Mouse (Mus musculus): ENCODE results near the gene Purb. TPM values are rescaled to one million over a fixed set of nuclear protein-coding genes. Genes with fewer than 3 reads are reported as not detected.
"Not testable (repeated sequence)": the region's sequence is repeated elsewhere in the genome, so short reads cannot be mapped to it uniquely, and the experiment has no call there.

The Purb gene
- polyA plus RNA-seq, 1 experiment from 2014 or later = 29.2 TPM

DNA sequence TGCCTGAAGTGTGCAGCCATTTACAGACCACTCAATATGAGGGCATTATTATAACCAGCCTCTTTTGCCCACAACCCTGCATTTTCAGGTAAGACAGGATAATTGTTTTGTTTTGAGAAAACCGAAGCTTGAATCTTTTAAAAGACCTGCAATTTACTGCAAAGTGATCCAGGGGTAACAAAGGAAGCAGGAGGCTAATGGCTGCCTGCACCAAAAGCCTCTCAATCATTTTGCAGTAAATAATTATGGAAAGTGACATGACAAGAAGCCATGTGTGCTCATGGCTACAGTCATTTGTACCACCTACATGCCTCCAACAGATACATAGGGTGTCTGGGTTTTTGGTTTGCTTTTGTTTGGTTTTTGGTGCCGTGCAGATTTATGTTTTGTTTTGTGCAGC lies 4.7 kb downstream of the Purb start:
- no peaks in the 10 kb centered on the region for H3K27me3 ChIP-seq (replicated peaks; ENCODE audit: control insufficient read depth, insufficient read depth, low read length)
- H3K9me3 ChIP-seq (ENCODE audit: control insufficient read depth, low read length) = no peaks in the 10 kb centered on the region
- peaks cover 29% of the 10 kb centered on the region for H3K36me3 ChIP-seq (ENCODE audit: control insufficient read depth, insufficient read depth, low read length)
- no peak for ATAC-seq (ENCODE audit: low read depth)
- DNase-seq (ENCODE audit: low spot score) = no peak
- no peak overlapping the region for H3K27ac ChIP-seq (replicated peaks; ENCODE audit: low read depth, low read length)
- H3K4me2 ChIP-seq (ENCODE audit: low read depth, low read length) = peak overlapping the region; percentile 90
- H3K4me3 ChIP-seq (ENCODE audit: low read depth, low read length) = peak overlapping the region; percentile 97
- peaks cover 45% of the 10 kb centered on the region for H3K4me1 ChIP-seq (ENCODE audit: control insufficient read depth, insufficient read depth, low read length)
- 47% methylated on average over 2 of the region's 2 CpGs for WGBS
- no peak overlapping the region for H3K9ac ChIP-seq (ENCODE audit: low read depth, low read length)

DNA sequence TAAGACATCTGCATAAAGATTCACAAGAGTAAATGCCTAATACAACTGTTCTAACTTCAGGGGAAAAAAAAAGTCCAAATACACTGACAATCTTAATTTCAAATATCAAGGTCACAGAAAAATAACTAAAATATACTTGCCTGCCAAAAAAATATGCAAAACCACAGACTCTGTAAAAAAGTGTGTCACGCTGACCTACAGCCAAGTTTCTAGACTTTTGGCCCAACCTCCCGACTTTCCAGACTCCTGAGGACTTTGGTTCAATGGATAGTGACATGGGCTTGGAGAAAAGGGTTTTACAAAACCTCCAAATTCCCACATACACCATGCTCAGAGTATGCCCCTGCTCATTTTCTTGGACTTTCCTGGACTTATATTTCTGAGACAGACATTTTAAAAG lies 7.2 kb downstream of the Purb start:
- DNase-seq (ENCODE audit: low spot score) (no peak), ATAC-seq (ENCODE audit: low read depth) (no peak)
- 63% methylated on average over 2 of the region's 2 CpGs for WGBS

DNA sequence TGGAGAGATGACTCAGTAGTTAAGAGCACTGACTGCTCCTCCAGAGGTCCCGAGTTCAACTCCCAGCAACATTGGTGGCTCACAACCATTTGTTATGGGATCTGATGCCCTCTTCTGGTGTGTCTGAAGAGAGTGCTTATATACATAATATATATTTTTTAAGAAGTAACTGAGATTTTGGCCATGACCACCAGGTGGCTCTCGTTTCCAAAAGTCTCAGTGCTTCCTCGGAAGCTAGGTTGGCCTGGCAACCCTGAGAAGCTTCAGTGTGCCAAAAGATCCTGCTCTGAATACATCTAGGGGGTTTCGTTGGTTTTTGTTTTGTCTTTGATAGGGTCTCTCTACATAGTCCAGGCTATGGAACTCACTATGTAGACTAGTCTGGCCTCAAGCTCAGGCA lies 10.6 kb downstream of the Purb start:
- peak; percentile 90 for DNase-seq (ENCODE audit: low spot score)
- peak; percentile 57; the same call in 1 of the 2 replicates for ATAC-seq (ENCODE audit: low read depth)

More for the DNA sequence above, 7.2 kb downstream of the Purb start:
- no peak overlapping the region for H3K4me3 ChIP-seq (ENCODE audit: low read depth, low read length)
- 0 out of 2 replicates have a peak overlapping the region, but pooled peaks have one; percentile 4 for H3K4me2 ChIP-seq (ENCODE audit: low read depth, low read length)
- peaks cover 35% of the 10 kb centered on the region for H3K4me1 ChIP-seq (ENCODE audit: control insufficient read depth, insufficient read depth, low read length)
- no peaks in the 10 kb centered on the region for H3K27me3 ChIP-seq (replicated peaks; ENCODE audit: control insufficient read depth, insufficient read depth, low read length)
- H3K9ac ChIP-seq (ENCODE audit: low read depth, low read length) = no peak overlapping the region
- no peaks in the 10 kb centered on the region for H3K9me3 ChIP-seq (ENCODE audit: control insufficient read depth, low read length)
- no peak overlapping the region for H3K27ac ChIP-seq (replicated peaks; ENCODE audit: low read depth, low read length)
- peaks cover 36% of the 10 kb centered on the region for H3K36me3 ChIP-seq (ENCODE audit: control insufficient read depth, insufficient read depth, low read length)

DNA sequence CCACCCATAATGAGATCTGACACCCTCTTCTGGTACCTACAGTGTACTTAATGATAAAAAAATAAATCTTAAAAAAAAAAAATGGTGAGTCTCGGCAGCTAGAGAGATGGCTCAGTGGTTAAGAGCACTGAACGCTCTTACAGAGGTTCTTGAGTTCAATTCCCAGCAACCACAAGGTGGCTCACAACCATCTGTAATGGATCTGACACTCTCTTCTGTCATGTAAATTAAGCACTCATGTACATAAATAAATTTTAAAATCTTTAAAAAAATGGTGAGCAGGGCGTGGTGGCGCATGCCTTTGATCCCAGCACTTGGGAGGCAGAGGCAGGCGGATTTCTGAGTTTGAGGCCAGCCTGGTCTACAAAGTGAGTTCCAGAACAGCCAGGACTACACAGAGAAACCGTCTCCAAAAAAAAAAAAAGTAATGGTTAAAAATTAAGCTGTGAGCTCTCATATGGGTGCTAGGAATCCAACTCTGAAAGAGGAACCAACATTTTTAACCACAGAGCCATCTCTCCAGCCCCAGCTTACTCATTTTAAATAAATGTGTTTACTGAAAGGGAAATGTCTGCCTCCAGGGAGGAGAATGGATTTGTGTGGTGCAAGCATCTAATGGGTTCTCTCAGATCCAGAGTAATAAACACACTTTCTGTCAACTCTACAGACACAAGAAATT lies 12.4 kb downstream of the Purb start:
- Histone ChIP-seq H3K4me2 (ENCODE audit: low read depth, low read length) (no peak overlapping the region), H3K4me1 (ENCODE audit: control insufficient read depth, insufficient read depth, low read length) (no peaks in the 10 kb centered on the region), H3K9me3 (ENCODE audit: control insufficient read depth, low read length) (no peaks in the 10 kb centered on the region), H3K4me3 (ENCODE audit: low read depth, low read length) (no peak overlapping the region), H3K9ac (ENCODE audit: low read depth, low read length) (no peak overlapping the region), H3K36me3 (ENCODE audit: control insufficient read depth, insufficient read depth, low read length) (peaks cover 20% of the 10 kb centered on the region), H3K27me3 (replicated peaks; ENCODE audit: control insufficient read depth, insufficient read depth, low read length) (no peaks in the 10 kb centered on the region), H3K27ac (replicated peaks; ENCODE audit: low read depth, low read length) (no peak overlapping the region)
- ATAC-seq (ENCODE audit: low read depth) (no peak), DNase-seq (ENCODE audit: low spot score) (no peak)
- WGBS = 93% methylated on average over 6 of the region's 6 CpGs

More for the DNA sequence above, 10.6 kb downstream of the Purb start:
- no peaks in the 10 kb centered on the region for H3K27me3 ChIP-seq (replicated peaks; ENCODE audit: control insufficient read depth, insufficient read depth, low read length)
- no peak overlapping the region for H3K4me2 ChIP-seq (ENCODE audit: low read depth, low read length)
- WGBS = 33% methylated on average over 4 of the region's 4 CpGs
- H3K27ac ChIP-seq (replicated peaks; ENCODE audit: low read depth, low read length) = no peak overlapping the region
- H3K4me3 ChIP-seq (ENCODE audit: low read depth, low read length) = no peak overlapping the region
- no peak overlapping the region for H3K9ac ChIP-seq (ENCODE audit: low read depth, low read length)
- peaks cover 24% of the 10 kb centered on the region for H3K36me3 ChIP-seq (ENCODE audit: control insufficient read depth, insufficient read depth, low read length)
- H3K4me1 ChIP-seq (ENCODE audit: control insufficient read depth, insufficient read depth, low read length) = peaks cover 7% of the 10 kb centered on the region
- H3K9me3 ChIP-seq (ENCODE audit: control insufficient read depth, low read length) = no peaks in the 10 kb centered on the region

DNA sequence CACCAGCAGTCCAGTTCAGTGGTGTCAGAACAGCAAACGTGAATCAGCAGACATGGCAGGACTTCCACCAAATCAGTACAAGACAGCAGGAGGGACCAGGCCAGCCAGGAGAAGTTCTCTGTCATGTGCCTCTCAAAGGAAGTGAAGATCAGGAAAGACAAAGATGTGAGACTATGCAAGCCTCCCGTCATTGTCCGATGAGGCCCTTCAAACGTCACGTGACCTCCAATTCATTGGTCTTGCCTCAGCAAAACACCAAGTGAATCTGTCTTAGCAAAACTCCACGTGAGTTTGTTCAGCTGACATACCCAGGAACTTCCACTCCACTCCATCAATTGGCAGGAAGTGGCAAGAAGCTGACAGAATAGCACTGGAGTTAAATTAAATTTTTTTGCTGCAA lies 19.6 kb downstream of the Purb start:
- no peaks in the 10 kb centered on the region for H3K27me3 ChIP-seq (replicated peaks; ENCODE audit: control insufficient read depth, insufficient read depth, low read length)
- H3K9ac ChIP-seq (ENCODE audit: low read depth, low read length) = no peak overlapping the region
- no peaks in the 10 kb centered on the region for H3K36me3 ChIP-seq (ENCODE audit: control insufficient read depth, insufficient read depth, low read length)
- ATAC-seq (ENCODE audit: low read depth) (no peak), DNase-seq (ENCODE audit: low spot score) (no peak)
- H3K9me3 ChIP-seq (ENCODE audit: control insufficient read depth, low read length) = no peaks in the 10 kb centered on the region; the same call in 1 of the 2 replicates
- no peak overlapping the region for H3K4me2 ChIP-seq (ENCODE audit: low read depth, low read length)
- no peak overlapping the region for H3K4me3 ChIP-seq (ENCODE audit: low read depth, low read length)
- no peaks in the 10 kb centered on the region for H3K4me1 ChIP-seq (ENCODE audit: control insufficient read depth, insufficient read depth, low read length)
- H3K27ac ChIP-seq (replicated peaks; ENCODE audit: low read depth, low read length) = no peak overlapping the region
- WGBS = 83% methylated on average over 6 of the region's 6 CpGs

DNA sequence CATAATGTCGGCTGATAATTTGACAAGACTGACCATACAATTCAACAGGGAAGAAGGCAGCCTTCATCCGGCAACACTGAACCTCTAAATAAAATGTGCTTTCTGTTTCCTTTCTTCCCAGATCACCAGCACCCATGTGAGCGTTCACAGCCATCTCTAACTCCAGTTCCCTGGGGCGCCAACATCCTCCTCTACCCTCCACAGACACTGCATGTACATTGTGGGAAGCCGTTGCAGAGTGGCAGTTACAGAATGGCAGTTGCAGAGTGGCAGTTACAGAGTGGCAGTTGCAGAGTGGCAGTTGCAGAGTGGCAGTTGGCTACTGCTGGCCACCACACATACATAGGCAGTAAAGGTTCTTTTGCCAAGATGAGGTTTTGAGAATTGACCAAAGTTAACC lies 27.6 kb downstream of the Purb start:
- H3K4me3 ChIP-seq (ENCODE audit: low read depth, low read length); H3K4me2 ChIP-seq (ENCODE audit: low read depth, low read length); H3K9ac ChIP-seq (ENCODE audit: low read depth, low read length); ATAC-seq (ENCODE audit: low read depth); H3K27me3 ChIP-seq (replicated peaks; ENCODE audit: control insufficient read depth, insufficient read depth, low read length); H3K27ac ChIP-seq (replicated peaks; ENCODE audit: low read depth, low read length); H3K9me3 ChIP-seq (ENCODE audit: control insufficient read depth, low read length); H3K4me1 ChIP-seq (ENCODE audit: control insufficient read depth, insufficient read depth, low read length); DNase-seq (ENCODE audit: low spot score); H3K36me3 ChIP-seq (ENCODE audit: control insufficient read depth, insufficient read depth, low read length): not testable (repeated sequence)
- WGBS = 91% methylated on average over 5 of the region's 5 CpGs

DNA sequence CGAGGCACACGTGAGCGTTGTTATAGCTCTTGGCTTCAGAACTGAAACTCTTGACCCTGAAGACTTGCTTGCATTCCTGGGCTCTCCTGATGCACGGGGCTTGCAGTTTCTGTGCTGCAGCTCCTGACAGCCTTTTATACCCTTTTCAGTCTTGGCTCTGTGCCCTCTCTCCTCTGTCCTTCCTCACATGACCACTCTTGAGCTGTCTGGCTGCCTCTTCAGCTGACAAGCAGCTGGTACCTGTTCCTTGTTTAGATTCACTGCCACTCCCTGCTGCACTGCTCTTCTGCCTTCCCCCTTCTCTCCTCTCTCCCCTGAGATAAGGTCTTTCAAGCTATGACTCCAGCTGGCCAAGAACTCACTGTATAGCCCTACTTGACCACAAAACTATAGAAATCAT lies 28.2 kb downstream of the Purb start:
- WGBS = 92% methylated on average over 4 of the region's 4 CpGs
- Histone ChIP-seq H3K27ac (replicated peaks; ENCODE audit: low read depth, low read length) (no peak overlapping the region), H3K36me3 (ENCODE audit: control insufficient read depth, insufficient read depth, low read length) (no peaks in the 10 kb centered on the region), H3K4me2 (ENCODE audit: low read depth, low read length) (no peak overlapping the region), H3K9ac (ENCODE audit: low read depth, low read length) (no peak overlapping the region), H3K4me3 (ENCODE audit: low read depth, low read length) (no peak overlapping the region), H3K4me1 (ENCODE audit: control insufficient read depth, insufficient read depth, low read length) (no peaks in the 10 kb centered on the region), H3K27me3 (replicated peaks; ENCODE audit: control insufficient read depth, insufficient read depth, low read length) (no peaks in the 10 kb centered on the region), H3K9me3 (ENCODE audit: control insufficient read depth, low read length) (no peaks in the 10 kb centered on the region)
- no peak for DNase-seq (ENCODE audit: low spot score)
- ATAC-seq (ENCODE audit: low read depth) = no peak

DNA sequence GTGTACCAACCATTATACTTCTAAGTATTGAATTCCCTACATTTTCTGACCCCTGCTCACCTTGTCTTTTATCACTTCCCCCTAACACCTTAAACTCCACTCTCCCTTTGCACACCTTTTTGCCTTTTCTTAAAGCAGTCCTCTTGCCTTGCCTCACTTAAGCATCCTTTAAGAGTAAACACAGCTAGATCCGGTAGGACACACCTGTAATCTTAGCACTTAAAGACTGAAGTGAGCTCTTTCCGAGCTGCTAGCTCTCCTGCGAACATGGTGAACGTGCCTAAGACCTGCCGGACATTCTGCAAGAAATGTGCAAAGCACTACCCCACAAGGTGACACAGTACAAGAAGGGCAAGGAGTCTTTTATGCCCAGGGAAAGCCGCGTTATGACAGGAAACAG lies 29.8 kb downstream of the Purb start:
- WGBS = 88% methylated on average over 7 of the region's 7 CpGs
- Histone ChIP-seq H3K4me1 (ENCODE audit: control insufficient read depth, insufficient read depth, low read length) (no peaks in the 10 kb centered on the region), H3K9ac (ENCODE audit: low read depth, low read length) (no peak overlapping the region), H3K27ac (replicated peaks; ENCODE audit: low read depth, low read length) (no peak overlapping the region), H3K36me3 (ENCODE audit: control insufficient read depth, insufficient read depth, low read length) (peaks cover 7% of the 10 kb centered on the region; the same call in 1 of the 2 replicates), H3K9me3 (ENCODE audit: control insufficient read depth, low read length) (no peaks in the 10 kb centered on the region), H3K27me3 (replicated peaks; ENCODE audit: control insufficient read depth, insufficient read depth, low read length) (no peaks in the 10 kb centered on the region), H3K4me2 (ENCODE audit: low read depth, low read length) (no peak overlapping the region), H3K4me3 (ENCODE audit: low read depth, low read length) (no peak overlapping the region)
- ATAC-seq (ENCODE audit: low read depth) (no peak), DNase-seq (ENCODE audit: low spot score) (no peak)

DNA sequence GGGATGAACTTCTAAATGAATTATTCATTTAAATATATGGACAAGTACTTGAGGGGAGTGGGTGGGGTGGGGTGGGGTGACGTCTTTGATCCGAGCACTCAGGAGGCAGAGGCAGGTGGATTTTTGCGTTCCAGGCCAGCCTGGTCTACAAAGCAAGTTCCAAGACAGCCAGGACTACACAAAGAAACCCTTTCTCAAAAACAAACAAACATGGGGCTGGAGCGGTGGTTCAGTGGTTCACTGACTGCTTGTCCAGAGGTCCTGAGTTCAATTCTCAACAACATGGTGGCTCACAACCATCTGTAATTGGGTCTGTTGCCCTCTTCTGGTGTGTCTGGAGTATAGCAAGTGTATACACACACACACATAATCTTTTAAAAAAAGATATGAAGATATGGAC lies 30.3 kb downstream of the Purb start:
- WGBS = 78% methylated on average over 4 of the region's 4 CpGs
- Histone ChIP-seq H3K4me1 (ENCODE audit: control insufficient read depth, insufficient read depth, low read length) (no peaks in the 10 kb centered on the region), H3K9me3 (ENCODE audit: control insufficient read depth, low read length) (no peaks in the 10 kb centered on the region), H3K9ac (ENCODE audit: low read depth, low read length) (no peak overlapping the region), H3K4me2 (ENCODE audit: low read depth, low read length) (no peak overlapping the region), H3K36me3 (ENCODE audit: control insufficient read depth, insufficient read depth, low read length) (peaks cover 10% of the 10 kb centered on the region; the same call in 1 of the 2 replicates), H3K4me3 (ENCODE audit: low read depth, low read length) (no peak overlapping the region), H3K27ac (replicated peaks; ENCODE audit: low read depth, low read length) (no peak overlapping the region), H3K27me3 (replicated peaks; ENCODE audit: control insufficient read depth, insufficient read depth, low read length) (no peaks in the 10 kb centered on the region)
- DNase-seq (ENCODE audit: low spot score) (no peak), ATAC-seq (ENCODE audit: low read depth) (no peak)
